Mouse (Mus musculus) forebrain, embryonic 14.5 days (tissue): Measurements from ENCODE around the gene Chd3. TPM values are rescaled to one million over a fixed set of nuclear protein-coding genes. Genes with fewer than 3 reads are reported as not detected.
"Not testable (repeated sequence)": the region's sequence is repeated elsewhere in the genome, so short reads cannot be mapped to it uniquely, and the experiment has no call there.

Experiments
- ATAC-seq: fragments of 200-750 bp; cut with Nextera tagmentation; 2 replicates; pipeline ENCODE4 v1.8.0; 2017; ENCODE audit warnings: mild to moderate bottlenecking, moderate library complexity
- DNase-seq: peaks from one replicate; pipeline ENCODE4 v3.0.0-alpha.2; 2015; ENCODE audit warnings: low spot score
- H3K27ac ChIP-seq: fragments of 300-500 bp; sonication (generic); 2 replicates; pipeline ENCODE4 v1.5.1; 2014; ENCODE audit warnings: low read depth, mild to moderate bottlenecking, control low read depth, low read length, moderate library complexity
- H3K27me3 ChIP-seq: fragments of 300-500 bp; sonication (generic); replicated peaks from 2 replicates; pipeline ENCODE4 v1.6.1; 2014; ENCODE audit warnings: low read length, control low read depth, mixed read lengths; ENCODE audit not compliant: control insufficient read depth, insufficient read depth
- H3K36me3 ChIP-seq: fragments of 300-500 bp; sonication (generic); 2 replicates; pipeline ENCODE4 v1.6.1; 2014; ENCODE audit warnings: low read length, control low read depth; ENCODE audit not compliant: control insufficient read depth, insufficient read depth
- H3K4me1 ChIP-seq: fragments of 300-500 bp; sonication (generic); 2 replicates; pipeline ENCODE4 v1.6.1; 2014; ENCODE audit warnings: antibody characterized with exemption, low read length, control low read depth; ENCODE audit not compliant: control insufficient read depth, insufficient read depth
- H3K4me2 ChIP-seq: fragments of 300-500 bp; sonication (generic); 2 replicates; pipeline ENCODE4 v1.6.1; 2014; ENCODE audit warnings: mild to moderate bottlenecking, control low read depth, low read length
- H3K4me3 ChIP-seq: fragments of 300-500 bp; sonication (generic); 2 replicates; pipeline ENCODE4 v1.5.1; 2014; ENCODE audit warnings: low read depth, low read length, control low read depth
- H3K9ac ChIP-seq: fragments of 300-500 bp; sonication (generic); 2 replicates; pipeline ENCODE4 v1.6.1; 2014; ENCODE audit warnings: mild to moderate bottlenecking, low read length, control low read depth, moderate library complexity
- H3K9me3 ChIP-seq: fragments of 300-500 bp; sonication (generic); replicated peaks from 2 replicates; pipeline ENCODE4 v1.6.1; 2016; ENCODE audit warnings: low read length, control low read depth, mixed read lengths; ENCODE audit not compliant: control insufficient read depth
- WGBS: fragments of 180-500 bp; shearing (Covaris S2); extraction: QIAGEN DNeasy Blood & Tissue Kit; methylation state at CpG from one replicate; pipeline ENCODE4 v1.1.7; 2014; 5-methylcytosine and 5-hydroxymethylcytosine counted together
- polyA plus RNA-seq: library from polyadenylated mRNA; unstranded; fragments of >200 nt; fragmentation: Nextera tagmentation; extraction: Ambion mirVana; gene quantifications from 2 replicates; pipeline ENCODE4 v1.2.1, GENCODE M21; 2014

Chd3 gene
- polyA plus RNA-seq, 1 experiment from 2014 or later, result 70.3 TPM

- Histone ChIP-seq H3K9ac (peak overlapping the region; percentile 73), H3K36me3 (peaks cover 27% of the 10 kb centered on the region), H3K27ac (peak overlapping the region; percentile 92), H3K9me3 (no peaks in the 10 kb centered on the region), H3K4me1 (peaks cover 11% of the 10 kb centered on the region), H3K4me2 (peak overlapping the region; percentile 73), H3K27me3 (0 out of 2 replicates have a peak, but pooled peaks cover 4% of the 10 kb centered on the region), H3K4me3 (peak overlapping the region; percentile 55)
- WGBS, result 1% methylated on average over 42 of the region's 48 CpGs
- peak; percentile 93 for ATAC-seq
- DNase-seq, result peak; percentile 100
Measured at GRCm38 (mm10) chr11:69395634-69396373, 26.6 kb upstream of the Chd3 start.

GRCm38 (mm10) chr11:69395235-69395633 is 26.0 kb upstream of the Chd3 start, which contains the start of the genes Naa38 and Cyb5d1:
Gene Naa38, plus strand, starts transcription at chr11:69395487.
Gene Cyb5d1, minus strand, starts transcription at chr11:69395631.
- not testable (repeated sequence) for H3K27me3 ChIP-seq, H3K9me3 ChIP-seq
- DNase-seq (peak; percentile 95), ATAC-seq (peak; percentile 81)
- WGBS, result under 1% methylated on average over 20 of the region's 24 CpGs
- peak within 1 kb of the TSS; percentile 55 for H3K4me3 ChIP-seq
- peak within 1 kb of the TSS; percentile 73 for H3K4me2 ChIP-seq
- peaks cover 22% of the 10 kb centered on the region for H3K36me3 ChIP-seq
- H3K27ac ChIP-seq, result peak within 1 kb of the TSS; percentile 92
- peaks cover 11% of the 10 kb centered on the region for H3K4me1 ChIP-seq
- peak within 1 kb of the TSS; percentile 73 for H3K9ac ChIP-seq

- peaks cover 11% of the 10 kb centered on the region for H3K4me1 ChIP-seq
- not testable (repeated sequence) for H3K9me3 ChIP-seq, ATAC-seq, H3K27me3 ChIP-seq, DNase-seq, H3K27ac ChIP-seq
- H3K36me3 ChIP-seq, result peaks cover 16% of the 10 kb centered on the region
- H3K4me2 ChIP-seq, result peak overlapping the region; percentile 73
- peak overlapping the region; percentile 73 for H3K9ac ChIP-seq
- 2% methylated on average over 31 of the region's 31 CpGs for WGBS
- peak overlapping the region; percentile 55 for H3K4me3 ChIP-seq
Measured at GRCm38 (mm10) chr11:69394591-69395167, 25.5 kb upstream of the Chd3 start.

- peak; percentile 41; the same call in 1 of the 2 replicates for ATAC-seq
- Histone ChIP-seq H3K9me3 (no peaks in the 10 kb centered on the region), H3K4me1 (peaks cover 3% of the 10 kb centered on the region), H3K27me3 (no peaks in the 10 kb centered on the region), H3K4me3 (no peak overlapping the region), H3K27ac (no peak overlapping the region), H3K36me3 (no peaks in the 10 kb centered on the region), H3K9ac (no peak overlapping the region), H3K4me2 (no peak overlapping the region)
- peak; percentile 91 for DNase-seq
- 46% methylated on average over 10 of the region's 10 CpGs for WGBS
Measured at GRCm38 (mm10) chr11:69390400-69391034, 21.3 kb upstream of the Chd3 start.

GRCm38 (mm10) chr11:69389531-69390399 is 20.6 kb upstream of the Chd3 start:
- Histone ChIP-seq H3K36me3 (no peaks in the 10 kb centered on the region), H3K4me1 (peaks cover 3% of the 10 kb centered on the region), H3K27ac (no peak overlapping the region), H3K27me3 (no peaks in the 10 kb centered on the region), H3K9me3 (no peaks in the 10 kb centered on the region), H3K9ac (no peak overlapping the region), H3K4me3 (no peak overlapping the region), H3K4me2 (no peak overlapping the region)
- WGBS, result 64% methylated on average over 14 of the region's 14 CpGs
- ATAC-seq (no peak), DNase-seq (no peak)

GRCm38 (mm10) chr11:69388680-69389079 is 19.5 kb upstream of the Chd3 start:
- Histone ChIP-seq H3K27me3 (no peaks in the 10 kb centered on the region), H3K4me1 (no peaks in the 10 kb centered on the region), H3K9ac (no peak overlapping the region), H3K9me3 (no peaks in the 10 kb centered on the region), H3K36me3 (no peaks in the 10 kb centered on the region), H3K27ac (no peak overlapping the region), H3K4me3 (no peak overlapping the region), H3K4me2 (no peak overlapping the region)
- ATAC-seq (no peak), DNase-seq (no peak)
- WGBS, result 96% methylated on average over 4 of the region's 4 CpGs

GRCm38 (mm10) chr11:69386758-69387157 is 17.6 kb upstream of the Chd3 start:
- H3K4me2 ChIP-seq, result no peak overlapping the region
- no peaks in the 10 kb centered on the region; the same call in 1 of the 2 replicates for H3K4me1 ChIP-seq
- 83% methylated on average over 7 of the region's 7 CpGs for WGBS
- H3K9me3 ChIP-seq, result no peaks in the 10 kb centered on the region
- H3K9ac ChIP-seq, result no peak overlapping the region
- H3K27me3 ChIP-seq, result no peaks in the 10 kb centered on the region
- ATAC-seq (no peak), DNase-seq (no peak)
- no peak overlapping the region for H3K4me3 ChIP-seq
- H3K36me3 ChIP-seq, result no peaks in the 10 kb centered on the region
- H3K27ac ChIP-seq, result no peak overlapping the region

GRCm38 (mm10) chr11:69384979-69385378 is 15.8 kb upstream of the Chd3 start:
- DNase-seq (no peak), ATAC-seq (no peak)
- Histone ChIP-seq H3K9me3 (no peaks in the 10 kb centered on the region), H3K4me3 (no peak overlapping the region), H3K4me2 (no peak overlapping the region), H3K27ac (no peak overlapping the region), H3K27me3 (no peaks in the 10 kb centered on the region), H3K4me1 (no peaks in the 10 kb centered on the region; the same call in 1 of the 2 replicates), H3K9ac (no peak overlapping the region), H3K36me3 (no peaks in the 10 kb centered on the region)
- 82% methylated on average over 6 of the region's 6 CpGs for WGBS
